Mouse (Mus musculus): ENCODE measurements at regions not wholly inside any gene's neighbourhood (a gene's known extent, or its start where the extent isn't known, plus 50 kb on each side); places are given as distances from the start of the nearest gene placed in this dataset.

DNA sequence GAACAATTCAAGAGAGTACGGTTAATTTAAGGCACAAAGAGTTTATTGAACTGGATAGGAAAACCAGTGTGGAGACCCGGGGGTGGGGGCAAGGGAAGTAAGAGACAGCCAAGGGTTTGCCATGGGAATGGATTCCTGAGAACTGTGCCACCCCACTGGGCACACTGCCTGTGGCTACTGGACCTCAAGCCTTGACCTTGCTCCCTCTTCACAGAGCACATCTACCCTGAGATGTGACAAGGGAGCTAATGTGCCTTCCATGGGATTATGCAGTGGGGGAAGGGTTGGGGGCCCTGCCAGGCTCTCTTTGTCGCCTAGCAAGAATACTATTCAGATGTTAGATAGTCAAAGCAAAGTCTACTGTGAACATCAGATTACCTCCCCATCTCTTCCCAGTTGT, 294.2 kb upstream of the Stt3b start:
- no peak for TF ChIP-seq CTCF (IDR thresholded peaks at IDR 0.05; ENCODE audit: borderline replicate concordance, extremely low read depth, insufficient read depth, insufficient read length)
- TF ChIP-seq POLR2A (IDR thresholded peaks at IDR 0.05; ENCODE audit: borderline replicate concordance, extremely low read depth, insufficient read depth, insufficient read length, poor library complexity, severe bottlenecking): no peak
